Mouse (Mus musculus): ENCODE results near the gene Rnf43. TPM values are rescaled to one million over a fixed set of nuclear protein-coding genes. Genes with fewer than 3 reads are reported as not detected.

The Rnf43 gene
- 9.4 and 10.8 TPM in 2 replicates for polyA plus RNA-seq (2012; rRNA removed)

DNA sequence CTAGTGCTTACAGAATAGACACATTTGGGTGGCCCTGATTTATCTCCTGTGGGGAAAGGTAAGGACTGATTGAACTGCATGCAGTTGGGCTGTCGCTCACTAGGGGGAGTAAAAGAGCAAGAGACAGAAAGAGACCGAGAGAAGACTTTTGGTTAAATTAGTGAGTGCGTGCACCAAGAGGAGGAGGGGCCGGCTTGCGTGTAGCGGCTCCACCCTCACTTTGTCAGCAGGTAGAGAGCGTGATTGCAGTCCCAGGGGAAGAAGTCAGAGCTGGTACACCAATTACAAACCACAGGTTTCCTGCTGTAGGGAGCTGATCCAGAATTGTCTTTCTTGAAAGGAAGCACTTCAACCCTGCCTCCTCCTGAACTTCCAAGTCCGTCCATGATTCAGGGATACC is at the start of gene Rnf43:
Gene Rnf43, plus strand, starts transcription at position 316 of the 400 bp plus-strand sequence.

DNA sequence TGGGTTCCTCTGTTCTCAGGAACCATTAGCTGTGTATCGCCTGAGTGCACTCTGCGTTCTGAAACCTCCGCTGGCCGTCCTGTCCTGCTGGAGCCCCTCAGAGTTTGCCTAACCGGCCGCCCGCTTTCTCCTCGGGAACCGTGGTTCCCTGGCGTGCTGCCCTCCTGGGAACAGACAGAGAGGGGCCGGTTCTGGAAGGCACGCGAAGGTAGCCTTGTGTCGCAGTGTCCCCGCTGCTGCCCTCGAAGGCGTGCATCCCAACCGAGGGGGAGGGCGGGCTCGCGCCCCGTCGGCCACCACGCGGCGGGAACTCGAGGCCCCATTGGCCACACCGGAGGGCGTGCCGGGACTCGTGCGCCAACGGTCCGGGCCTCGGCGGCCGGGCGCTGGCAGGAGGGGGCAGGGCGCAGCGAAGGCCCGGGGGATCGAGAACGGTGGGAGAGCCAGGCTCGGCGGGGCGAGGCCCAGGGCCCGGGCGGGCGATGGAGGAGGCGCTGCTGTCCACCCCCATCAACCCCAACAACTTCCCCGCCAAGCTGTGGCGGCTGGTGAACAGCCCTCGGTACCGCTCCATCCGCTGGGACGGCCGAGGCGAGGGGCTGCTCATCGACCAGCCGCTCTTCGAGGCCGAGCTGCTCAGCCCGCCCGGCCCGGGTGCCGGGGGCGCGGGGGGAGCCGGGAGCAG is 45.6 kb upstream of the Rnf43 start, which contains the start of gene Hsf5:
Gene Hsf5, plus strand, starts transcription at position 375 of the 685 bp plus-strand sequence.

DNA sequence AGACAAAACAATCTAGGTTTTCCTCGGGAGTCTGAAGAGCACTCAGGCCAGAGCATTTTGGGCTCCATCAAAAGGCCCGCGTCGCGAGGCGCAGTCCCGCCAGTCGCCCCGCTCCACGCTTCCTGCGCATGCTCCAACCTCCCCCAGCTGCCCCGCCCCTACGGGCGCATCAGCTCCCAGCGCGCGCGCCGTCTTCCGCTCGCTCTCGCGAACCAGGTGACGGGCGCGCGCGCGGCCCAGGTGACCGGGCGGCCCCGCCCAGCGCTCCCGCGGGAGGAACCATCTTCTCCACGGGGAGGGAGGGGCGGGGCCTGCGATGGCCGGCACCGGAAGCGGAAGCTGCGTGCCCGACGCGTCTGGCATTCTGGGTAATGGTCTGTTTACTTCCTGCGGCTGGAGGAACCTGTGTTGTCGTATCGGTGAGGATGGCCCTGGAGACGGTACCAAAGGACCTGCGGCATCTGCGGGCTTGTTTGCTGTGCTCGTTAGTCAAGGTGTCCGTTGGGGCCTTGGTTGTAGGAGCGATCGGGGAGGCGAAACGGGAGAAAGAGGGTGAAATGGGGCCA is 74.7 kb downstream of the Rnf43 start, which contains the start of gene Supt4a:
Gene Supt4a, plus strand, starts transcription at position 378 of the 566 bp plus-strand sequence.

DNA sequence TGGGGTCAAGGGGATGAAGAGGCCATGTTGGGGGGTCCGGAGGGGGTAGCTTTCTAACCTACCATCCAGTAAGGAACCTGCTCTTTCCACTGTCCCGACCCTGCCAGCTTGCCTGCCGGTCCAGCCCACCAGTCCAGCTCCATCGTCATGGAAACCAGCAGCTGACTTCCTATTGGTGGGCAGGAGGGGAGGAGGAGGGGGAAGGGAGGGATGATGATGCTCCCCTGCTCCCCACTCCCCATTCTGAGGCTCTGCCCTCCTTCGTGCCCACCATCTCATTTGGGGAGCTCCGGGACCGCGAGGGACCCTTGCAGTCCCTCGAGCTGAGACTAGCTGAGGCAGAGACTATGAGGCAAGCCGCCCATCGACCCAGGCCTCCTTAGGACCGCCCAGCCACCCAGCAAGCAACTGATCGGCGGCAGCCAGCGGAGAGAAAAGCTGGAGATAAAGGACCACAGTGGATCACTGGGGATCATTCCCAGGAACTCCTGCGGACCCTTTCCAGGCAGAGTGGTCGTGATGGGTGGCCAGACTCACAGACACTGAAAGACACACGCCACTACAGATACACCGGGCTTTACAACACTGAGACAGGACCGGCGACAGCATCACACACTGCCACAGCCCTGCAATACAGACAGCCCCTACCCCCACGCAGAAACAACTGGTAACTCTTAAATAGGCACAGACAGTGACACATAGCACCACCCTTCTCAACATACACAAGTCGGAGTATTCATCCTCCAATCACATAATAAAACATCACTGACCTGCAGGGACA is 98.0 kb downstream of the Rnf43 start, which contains the start of gene Tspoap1:
Gene Tspoap1, plus strand, starts transcription at position 241 of the 781 bp plus-strand sequence.

Other genes starting within 250 kb of the Rnf43 start
- gene Gm11492, start 96.1 kb upstream of the Rnf43 start, polyA plus RNA-seq (2012; rRNA removed), result not detected in 2 replicates
- gene Sept4, start 93.8 kb upstream of the Rnf43 start, polyA plus RNA-seq (2012; rRNA removed), result 2.9 and 3.1 TPM in 2 replicates
- gene Mtmr4, start 70.6 kb upstream of the Rnf43 start, polyA plus RNA-seq (2012; rRNA removed), result 12.9 and 13.4 TPM in 2 replicates
- gene Hsf5, start 45.6 kb upstream of the Rnf43 start, polyA plus RNA-seq (2012; rRNA removed), result 0.04 TPM in 1 of 2 replicates, not detected in the other
- gene Supt4a, start 74.8 kb downstream of the Rnf43 start, polyA plus RNA-seq (2012; rRNA removed), result 12.7 and 14.1 TPM in 2 replicates
- 0.88 and 1.2 TPM in 2 replicates for gene Tspoap1, start 97.8 kb downstream of the Rnf43 start, polyA plus RNA-seq (2012; rRNA removed)
- 0.12 TPM in 1 of 2 replicates, not detected in the other for gene Mpo, start 130.9 kb downstream of the Rnf43 start, polyA plus RNA-seq (2012; rRNA removed)
- 0.03 and 0.10 TPM in 2 replicates for gene Lpo, start 165.6 kb downstream of the Rnf43 start, polyA plus RNA-seq (2012; rRNA removed)
- 3.6 and 4.6 TPM in 2 replicates for gene Mks1, start 190.5 kb downstream of the Rnf43 start, polyA plus RNA-seq (2012; rRNA removed)
- gene Epx, start 212.8 kb downstream of the Rnf43 start, polyA plus RNA-seq (2012; rRNA removed), result not detected in 2 replicates
- gene Olfr462, start 229.5 kb downstream of the Rnf43 start, polyA plus RNA-seq (2012; rRNA removed), result not detected in 2 replicates
- gene Olfr463, start 234.7 kb downstream of the Rnf43 start, polyA plus RNA-seq (2012; rRNA removed), result not detected in 2 replicates